Mouse (Mus musculus): Measurements from ENCODE around the gene Pam.

DNA sequence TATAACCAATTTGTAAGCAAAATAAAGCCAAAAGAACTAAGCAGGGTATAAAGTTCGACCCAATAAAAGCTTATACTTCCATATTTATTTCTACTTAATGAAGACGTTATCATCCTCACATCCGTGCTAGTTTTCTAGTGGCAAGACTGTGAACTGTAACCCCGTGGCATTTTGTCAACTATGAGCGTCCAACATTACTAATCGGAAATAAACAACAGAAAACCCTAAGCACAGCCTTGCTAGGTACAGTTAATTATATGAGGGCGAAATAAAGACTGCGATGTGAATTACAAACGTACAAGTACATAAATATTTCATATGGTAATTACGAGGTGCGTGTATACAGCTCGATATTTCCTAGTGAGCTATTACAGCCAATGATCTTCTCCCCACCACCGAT, 119.4 kb downstream of the Pam start:
- TF ChIP-seq CTCF (IDR thresholded peaks at IDR 0.05; ENCODE audit: borderline replicate concordance, insufficient read depth, low read depth, low read length) (no peak), POLR2A (IDR thresholded peaks at IDR 0.05; ENCODE audit: borderline replicate concordance, insufficient read depth, low read length) (no peak)

All from cerebellum, adult 2 months (tissue).